Mouse (Mus musculus) CH12F3 (cell line): ENCODE data around the gene Alas2.

Source experiments
- in situ Hi-C: fragments of 300-500 bp; cut with MboI; formaldehyde crosslinking; loops from 2 replicates; pipeline ENCODE4 v1.14.3; 2020; ENCODE audit warnings: low sequenced_read_pairs

Gene Alas2

GRCm38 (mm10) chrX:150598882-150599281 lies 51.7 kb downstream of the Alas2 start:
- in situ Hi-C loops, result no loop called here
